Mouse (Mus musculus): ENCODE measurements around the gene Rhov. TPM values are rescaled to one million over a fixed set of nuclear protein-coding genes. Genes with fewer than 3 reads are reported as not detected.

Rhov gene
- total RNA-seq, 1 experiment, result 1.9 TPM

DNA sequence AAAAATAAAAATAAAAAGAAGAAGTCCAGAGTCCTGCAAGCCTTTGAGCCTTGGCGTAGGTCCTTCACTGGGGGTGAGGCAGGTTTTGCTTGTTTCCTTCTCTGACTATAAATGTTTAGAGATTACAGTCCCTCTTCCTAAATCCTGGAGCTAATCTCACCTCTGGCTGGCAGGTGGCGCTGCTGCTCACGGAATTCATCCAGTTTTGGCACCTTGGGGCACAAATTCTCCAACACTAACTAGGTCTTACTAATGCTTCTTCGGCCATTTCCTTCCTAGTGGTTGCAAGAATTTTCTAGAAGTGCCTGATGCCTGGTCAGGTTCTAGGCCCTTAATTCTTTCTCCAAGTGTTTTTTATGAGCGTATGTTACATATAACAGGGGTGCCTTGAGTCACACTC is 27.3 kb upstream of the Rhov start:
- DNase-seq (ENCODE audit: low read depth, low spot score), result peak; percentile 43
- TF ChIP-seq CHD2 (IDR thresholded peaks at IDR 0.05; ENCODE audit: low read depth, low read length), result no peak
- TF ChIP-seq ZC3H11A (IDR thresholded peaks at IDR 0.05; ENCODE audit: borderline replicate concordance, low read depth, low read length), result peak; percentile 58; the same call in 1 of the 2 replicates
- H3K4me1 ChIP-seq (ENCODE audit: control insufficient read depth in 2 of 2, insufficient read depth in 2 of 2, low read length in 2 of 2, poor library complexity in 1 of 2), result peaks cover 1 to 13% of the 10 kb centered on the region in 2 experiments; a peak in 2 of 4 replicates
- peaks cover 37% of the 10 kb centered on the region; the same call in 1 of the 2 replicates for H3K36me3 ChIP-seq (ENCODE audit: control insufficient read depth, insufficient read depth, low read length, poor library complexity, severe bottlenecking)
- in situ Hi-C loops (cut with MboI; ENCODE audit: low sequenced_read_pairs in 2 of 2, unreplicated experiment in 2 of 2), result loop anchor here in 1 of 2 experiments (10.0 kb wide), 1 partner anchor 216 kb away; no protein-coding TSS in a partner anchor
- H3K4me3 ChIP-seq (ENCODE audit: insufficient read depth in 1 of 2, low read depth in 1 of 2, low read length in 2 of 2, poor library complexity in 1 of 2, severe bottlenecking in 1 of 2), result no peak overlapping the region
- H3K27ac ChIP-seq (ENCODE audit: insufficient read depth, low read depth, low read length, poor library complexity, severe bottlenecking), result no peak overlapping the region
- no peaks in the 10 kb centered on the region for H3K9me3 ChIP-seq (ENCODE audit: control insufficient read depth, insufficient read depth, low read depth, low read length)
- H3K9ac ChIP-seq (ENCODE audit: insufficient read depth, low read depth, low read length, poor library complexity, severe bottlenecking), result no peak overlapping the region

DNA sequence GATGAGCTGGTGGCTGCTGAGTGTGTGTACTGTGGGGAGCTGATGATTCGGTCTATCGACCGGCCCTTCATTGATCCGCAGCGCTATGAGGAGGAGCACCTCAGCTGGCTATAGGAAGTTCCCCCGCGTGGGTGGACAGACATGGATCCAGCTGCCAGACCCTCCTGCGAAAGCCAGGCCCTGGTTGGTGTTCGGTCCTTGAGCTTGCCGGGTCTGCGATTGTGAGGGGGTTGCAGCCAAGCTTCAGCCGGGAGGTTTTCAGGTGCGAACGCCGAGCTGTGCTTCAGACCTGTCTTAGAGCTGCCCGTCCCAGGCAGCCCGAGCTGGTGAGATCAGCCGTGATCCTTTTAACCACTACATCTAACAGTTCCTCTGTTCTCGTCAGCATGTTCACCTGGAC is 26.4 kb upstream of the Rhov start:
- Histone ChIP-seq H3K9me3 (ENCODE audit: control insufficient read depth, insufficient read depth, low read depth, low read length) (no peaks in the 10 kb centered on the region), H3K36me3 (ENCODE audit: control insufficient read depth, insufficient read depth, low read length, poor library complexity, severe bottlenecking) (peaks cover 40% of the 10 kb centered on the region; the same call in 1 of the 2 replicates), H3K4me3 (ENCODE audit: insufficient read depth in 1 of 2, low read depth in 1 of 2, low read length in 2 of 2, poor library complexity in 1 of 2, severe bottlenecking in 1 of 2) (peak overlapping the region in 1 of 2 experiments; percentile 24; a peak in 1 of 4 replicates), H3K27ac (ENCODE audit: insufficient read depth, low read depth, low read length, poor library complexity, severe bottlenecking) (no peak overlapping the region), H3K4me1 (ENCODE audit: control insufficient read depth in 2 of 2, insufficient read depth in 2 of 2, low read length in 2 of 2, poor library complexity in 1 of 2) (peaks cover 1 to 16% of the 10 kb centered on the region in 2 experiments; a peak in 2 of 4 replicates), H3K9ac (ENCODE audit: insufficient read depth, low read depth, low read length, poor library complexity, severe bottlenecking) (peak overlapping the region; percentile 40; the same call in 1 of the 2 replicates)
- in situ Hi-C loops (cut with MboI; ENCODE audit: low sequenced_read_pairs in 2 of 2, unreplicated experiment in 2 of 2), result loop anchor here in 1 of 2 experiments (10.0 kb wide), 1 partner anchor 217 kb away; no protein-coding TSS in a partner anchor
- no peak for DNase-seq (ENCODE audit: low read depth, low spot score)
- no peak for TF ChIP-seq CHD2 (IDR thresholded peaks at IDR 0.05; ENCODE audit: low read depth, low read length)
- TF ChIP-seq HCFC1 (IDR thresholded peaks at IDR 0.05; ENCODE audit: borderline replicate concordance, insufficient read depth, low read length), result no peak
- TF ChIP-seq ZC3H11A (IDR thresholded peaks at IDR 0.05; ENCODE audit: borderline replicate concordance, low read depth, low read length), result no peak
- no peak for TF ChIP-seq MAFK (IDR thresholded peaks at IDR 0.05; ENCODE audit: insufficient read depth, low read depth, low read length)

DNA sequence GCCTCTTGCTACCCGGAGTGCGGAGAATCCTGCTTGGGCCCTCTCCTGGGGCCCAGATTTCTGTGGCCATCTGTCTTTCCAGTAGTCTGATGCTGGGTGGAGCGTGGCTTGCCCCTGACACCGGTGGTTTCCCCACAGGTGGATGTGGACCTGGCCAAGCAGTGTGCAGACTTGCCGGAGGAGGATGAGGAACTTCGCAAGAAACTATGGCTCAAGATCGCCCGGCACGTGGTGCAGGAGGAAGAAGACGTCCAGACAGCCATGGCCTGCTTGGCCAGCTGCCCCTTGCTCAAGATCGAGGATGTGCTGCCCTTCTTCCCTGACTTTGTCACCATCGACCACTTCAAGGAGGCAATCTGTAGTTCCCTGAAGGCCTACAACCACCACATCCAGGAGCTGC is 25.7 kb upstream of the Rhov start:
- in situ Hi-C loops (cut with MboI; ENCODE audit: low sequenced_read_pairs in 2 of 2, unreplicated experiment in 2 of 2), result loop anchor here in 1 of 2 experiments (10.0 kb wide), 1 partner anchor 218 kb away; no protein-coding TSS in a partner anchor
- H3K27ac ChIP-seq (ENCODE audit: insufficient read depth, low read depth, low read length, poor library complexity, severe bottlenecking), result no peak overlapping the region
- H3K4me3 ChIP-seq (ENCODE audit: insufficient read depth in 1 of 2, low read depth in 1 of 2, low read length in 2 of 2, poor library complexity in 1 of 2, severe bottlenecking in 1 of 2), result no peak overlapping the region
- DNase-seq (ENCODE audit: low read depth, low spot score), result no peak
- peaks cover 40% of the 10 kb centered on the region; the same call in 1 of the 2 replicates for H3K36me3 ChIP-seq (ENCODE audit: control insufficient read depth, insufficient read depth, low read length, poor library complexity, severe bottlenecking)
- no peaks in the 10 kb centered on the region for H3K9me3 ChIP-seq (ENCODE audit: control insufficient read depth, insufficient read depth, low read depth, low read length)
- TF ChIP-seq MAFK (IDR thresholded peaks at IDR 0.05; ENCODE audit: insufficient read depth, low read depth, low read length) (no peak), CHD2 (IDR thresholded peaks at IDR 0.05; ENCODE audit: low read depth, low read length) (no peak), ZC3H11A (IDR thresholded peaks at IDR 0.05; ENCODE audit: borderline replicate concordance, low read depth, low read length) (no peak)
- peaks cover 1 to 16% of the 10 kb centered on the region in 2 experiments; a peak in 2 of 4 replicates for H3K4me1 ChIP-seq (ENCODE audit: control insufficient read depth in 2 of 2, insufficient read depth in 2 of 2, low read length in 2 of 2, poor library complexity in 1 of 2)
- H3K9ac ChIP-seq (ENCODE audit: insufficient read depth, low read depth, low read length, poor library complexity, severe bottlenecking), result 0 out of 2 replicates have a peak overlapping the region, but pooled peaks have one; percentile 40

DNA sequence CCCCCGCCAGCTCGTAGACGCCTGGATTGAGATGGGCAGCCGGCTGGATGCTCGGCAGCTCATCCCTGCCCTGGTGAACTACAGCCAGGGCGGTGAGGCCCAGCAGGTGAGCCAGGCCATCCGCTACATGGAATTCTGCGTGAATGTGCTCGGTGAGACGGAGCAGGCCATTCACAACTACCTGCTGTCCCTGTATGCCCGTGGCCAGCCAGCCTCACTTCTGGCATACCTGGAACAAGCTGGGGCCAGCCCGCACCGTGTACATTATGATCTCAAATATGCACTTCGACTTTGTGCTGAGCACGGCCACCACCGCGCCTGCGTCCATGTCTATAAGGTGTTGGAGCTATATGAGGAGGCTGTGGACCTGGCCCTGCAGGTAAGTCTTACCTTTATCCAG is 23.3 kb upstream of the Rhov start:
- TF ChIP-seq ZNF384 (IDR thresholded peaks at IDR 0.05; ENCODE audit: low read depth, low read length) (no peak), CHD2 (IDR thresholded peaks at IDR 0.05; ENCODE audit: low read depth, low read length) (no peak), HCFC1 (IDR thresholded peaks at IDR 0.05; ENCODE audit: borderline replicate concordance, insufficient read depth, low read length) (no peak), ZC3H11A (IDR thresholded peaks at IDR 0.05; ENCODE audit: borderline replicate concordance, low read depth, low read length) (no peak), MAFK (IDR thresholded peaks at IDR 0.05; ENCODE audit: insufficient read depth, low read depth, low read length) (no peak)
- Histone ChIP-seq H3K9ac (ENCODE audit: insufficient read depth, low read depth, low read length, poor library complexity, severe bottlenecking) (peak overlapping the region; percentile 21), H3K36me3 (ENCODE audit: control insufficient read depth, insufficient read depth, low read length, poor library complexity, severe bottlenecking) (peaks cover 43% of the 10 kb centered on the region; the same call in 1 of the 2 replicates), H3K4me3 (ENCODE audit: insufficient read depth in 1 of 2, low read depth in 1 of 2, low read length in 2 of 2, poor library complexity in 1 of 2, severe bottlenecking in 1 of 2) (peak overlapping the region; percentile 38 to 52; a peak in 2 of 4 replicates), H3K4me1 (ENCODE audit: control insufficient read depth in 2 of 2, insufficient read depth in 2 of 2, low read length in 2 of 2, poor library complexity in 1 of 2) (peaks cover 0 to 12% of the 10 kb centered on the region in 2 experiments; a peak in 1 of 4 replicates), H3K27ac (ENCODE audit: insufficient read depth, low read depth, low read length, poor library complexity, severe bottlenecking) (no peak overlapping the region), H3K9me3 (ENCODE audit: control insufficient read depth, insufficient read depth, low read depth, low read length) (no peaks in the 10 kb centered on the region)
- in situ Hi-C loops (cut with MboI; ENCODE audit: low sequenced_read_pairs in 2 of 2, unreplicated experiment in 2 of 2), result loop anchor here in 1 of 2 experiments (10.0 kb wide), 1 partner anchor 220 kb away; no protein-coding TSS in a partner anchor
- no peak for DNase-seq (ENCODE audit: low read depth, low spot score)

Measured in ES-E14 (cell line).